Mouse (Mus musculus): ENCODE data around the gene Rabggta. TPM values are rescaled to one million over a fixed set of nuclear protein-coding genes. Genes with fewer than 3 reads are reported as not detected.

Gene Rabggta
- polyA plus RNA-seq, 1 experiment, result 41.4 TPM

GRCm38 (mm10) chr14:55697226-55697625 is 24.8 kb downstream of the Rabggta start:
- TF ChIP-seq POLR2A (IDR thresholded peaks at IDR 0.05; ENCODE audit: control insufficient read depth, low read depth, low read length), result no peak
- TF ChIP-seq CTCF (IDR thresholded peaks at IDR 0.05; ENCODE audit: control insufficient read depth, insufficient read depth, insufficient replicate concordance, low read depth, low read length), result no peak
- Histone ChIP-seq H3K36me3 (ENCODE audit: control insufficient read depth, insufficient read depth, low read length) (no peaks in the 10 kb centered on the region), H3K4me1 (ENCODE audit: control insufficient read depth, insufficient read depth, low read length) (no peaks in the 10 kb centered on the region), H3K27me3 (ENCODE audit: control insufficient read depth, insufficient read depth, low read length) (no peaks in the 10 kb centered on the region), H3K27ac (ENCODE audit: control insufficient read depth, insufficient read depth, low read depth, low read length) (no peak overlapping the region), H3K4me3 (ENCODE audit: control insufficient read depth, low read depth, low read length) (no peak overlapping the region)

- no peak overlapping the region for H3K4me3 ChIP-seq (ENCODE audit: control insufficient read depth, low read depth, low read length)
- no peaks in the 10 kb centered on the region for H3K36me3 ChIP-seq (ENCODE audit: control insufficient read depth, insufficient read depth, low read length)
- no peak overlapping the region for H3K27ac ChIP-seq (ENCODE audit: control insufficient read depth, insufficient read depth, low read depth, low read length)
- no peak for TF ChIP-seq CTCF (IDR thresholded peaks at IDR 0.05; ENCODE audit: control insufficient read depth, insufficient read depth, insufficient replicate concordance, low read depth, low read length)
- no peak for TF ChIP-seq POLR2A (IDR thresholded peaks at IDR 0.05; ENCODE audit: control insufficient read depth, low read depth, low read length)
- H3K4me1 ChIP-seq (ENCODE audit: control insufficient read depth, insufficient read depth, low read length), result no peaks in the 10 kb centered on the region
- H3K27me3 ChIP-seq (ENCODE audit: control insufficient read depth, insufficient read depth, low read length), result no peaks in the 10 kb centered on the region
These were observed 32.6 kb downstream of the Rabggta start for GRCm38 (mm10) chr14:55689433-55689832.

GRCm38 (mm10) chr14:55682118-55682493 is 40.0 kb downstream of the Rabggta start:
- TF ChIP-seq POLR2A (IDR thresholded peaks at IDR 0.05; ENCODE audit: control insufficient read depth, low read depth, low read length), result no peak
- H3K36me3 ChIP-seq (ENCODE audit: control insufficient read depth, insufficient read depth, low read length), result peaks cover 1% of the 10 kb centered on the region; the same call in 1 of the 2 replicates
- H3K4me1 ChIP-seq (ENCODE audit: control insufficient read depth, insufficient read depth, low read length), result peaks cover 4% of the 10 kb centered on the region; the same call in 1 of the 2 replicates
- no peaks in the 10 kb centered on the region for H3K27me3 ChIP-seq (ENCODE audit: control insufficient read depth, insufficient read depth, low read length)
- H3K27ac ChIP-seq (ENCODE audit: control insufficient read depth, insufficient read depth, low read depth, low read length), result peak overlapping the region; percentile 90
- peak overlapping the region; percentile 97 for H3K4me3 ChIP-seq (ENCODE audit: control insufficient read depth, low read depth, low read length)

- peak within 1 kb of the TSS; percentile 97 for H3K4me3 ChIP-seq (ENCODE audit: control insufficient read depth, low read depth, low read length)
- peaks cover 6% of the 10 kb centered on the region for H3K36me3 ChIP-seq (ENCODE audit: control insufficient read depth, insufficient read depth, low read length)
- TF ChIP-seq POLR2A (IDR thresholded peaks at IDR 0.05; ENCODE audit: control insufficient read depth, low read depth, low read length), result peak; percentile 51; the same call in 1 of the 2 replicates
- peak; percentile 71 for TF ChIP-seq CTCF (IDR thresholded peaks at IDR 0.05; ENCODE audit: control insufficient read depth, insufficient read depth, insufficient replicate concordance, low read depth, low read length)
- H3K4me1 ChIP-seq (ENCODE audit: control insufficient read depth, insufficient read depth, low read length), result peaks cover 4% of the 10 kb centered on the region; the same call in 1 of the 2 replicates
- H3K27me3 ChIP-seq (ENCODE audit: control insufficient read depth, insufficient read depth, low read length), result no peaks in the 10 kb centered on the region
- H3K27ac ChIP-seq (ENCODE audit: control insufficient read depth, insufficient read depth, low read depth, low read length), result peak within 1 kb of the TSS; percentile 90
These were observed 40.6 kb downstream of the Rabggta start, which contains the start of gene Tinf2 for GRCm38 (mm10) chr14:55681160-55682117. TSS of gene Tinf2 (minus strand) at chr14:55681820.

- Histone ChIP-seq H3K4me3 (ENCODE audit: control insufficient read depth, low read depth, low read length) (no peak overlapping the region), H3K27me3 (ENCODE audit: control insufficient read depth, insufficient read depth, low read length) (no peaks in the 10 kb centered on the region), H3K36me3 (ENCODE audit: control insufficient read depth, insufficient read depth, low read length) (peaks cover 7% of the 10 kb centered on the region), H3K27ac (ENCODE audit: control insufficient read depth, insufficient read depth, low read depth, low read length) (no peak overlapping the region), H3K4me1 (ENCODE audit: control insufficient read depth, insufficient read depth, low read length) (peaks cover 4% of the 10 kb centered on the region; the same call in 1 of the 2 replicates)
- TF ChIP-seq POLR2A (IDR thresholded peaks at IDR 0.05; ENCODE audit: control insufficient read depth, low read depth, low read length) (no peak), CTCF (IDR thresholded peaks at IDR 0.05; ENCODE audit: control insufficient read depth, insufficient read depth, insufficient replicate concordance, low read depth, low read length) (no peak)
These were observed 44.4 kb downstream of the Rabggta start for GRCm38 (mm10) chr14:55677615-55678014.

GRCm38 (mm10) chr14:55672741-55673060 is 49.4 kb downstream of the Rabggta start:
- H3K36me3 ChIP-seq (ENCODE audit: control insufficient read depth, insufficient read depth, low read length), result peaks cover 6% of the 10 kb centered on the region
- H3K4me1 ChIP-seq (ENCODE audit: control insufficient read depth, insufficient read depth, low read length), result no peaks in the 10 kb centered on the region; the same call in 1 of the 2 replicates
- TF ChIP-seq CTCF (IDR thresholded peaks at IDR 0.05; ENCODE audit: control insufficient read depth, insufficient read depth, insufficient replicate concordance, low read depth, low read length), result no peak
- no peak for TF ChIP-seq POLR2A (IDR thresholded peaks at IDR 0.05; ENCODE audit: control insufficient read depth, low read depth, low read length)
- H3K4me3 ChIP-seq (ENCODE audit: control insufficient read depth, low read depth, low read length), result peak overlapping the region; percentile 99; the same call in 1 of the 2 replicates
- no peaks in the 10 kb centered on the region for H3K27me3 ChIP-seq (ENCODE audit: control insufficient read depth, insufficient read depth, low read length)
- peak overlapping the region; percentile 93 for H3K27ac ChIP-seq (ENCODE audit: control insufficient read depth, insufficient read depth, low read depth, low read length)

- peak within 1 kb of the TSS; percentile 100 for H3K27ac ChIP-seq (ENCODE audit: control insufficient read depth, insufficient read depth, low read depth, low read length)
- peaks cover 6% of the 10 kb centered on the region for H3K36me3 ChIP-seq (ENCODE audit: control insufficient read depth, insufficient read depth, low read length)
- no peaks in the 10 kb centered on the region; the same call in 1 of the 2 replicates for H3K4me1 ChIP-seq (ENCODE audit: control insufficient read depth, insufficient read depth, low read length)
- no peaks in the 10 kb centered on the region for H3K27me3 ChIP-seq (ENCODE audit: control insufficient read depth, insufficient read depth, low read length)
- TF ChIP-seq POLR2A (IDR thresholded peaks at IDR 0.05; ENCODE audit: control insufficient read depth, low read depth, low read length), result peak; percentile 75
- TF ChIP-seq CTCF (IDR thresholded peaks at IDR 0.05; ENCODE audit: control insufficient read depth, insufficient read depth, insufficient replicate concordance, low read depth, low read length), result no peak
- H3K4me3 ChIP-seq (ENCODE audit: control insufficient read depth, low read depth, low read length), result peak within 1 kb of the TSS; percentile 99
These were observed 50.0 kb downstream of the Rabggta start, which contains the start of the genes Gmpr2 and Nedd8 for GRCm38 (mm10) chr14:55671833-55672740. TSS of gene Gmpr2 (plus strand) at chr14:55671941. TSS of gene Nedd8 (minus strand) at chr14:55672124.
